Mouse (Mus musculus) testis, adult 2 months (tissue): ENCODE measurements around the gene Cadm2. TPM values are rescaled to one million over a fixed set of nuclear protein-coding genes. Genes with fewer than 3 reads are reported as not detected.

Source experiments
- H3K27ac ChIP-seq: fragments of 200-500 bp; 2 replicates; pipeline ENCODE4 v1.5.1; 2012; ENCODE audit warnings: low read depth, low read length; ENCODE audit not compliant: control insufficient read depth, insufficient read depth
- H3K27me3 ChIP-seq: fragments of 200-500 bp; 2 replicates; pipeline ENCODE4 v1.6.1; 2012; ENCODE audit warnings: mild to moderate bottlenecking, low read length, moderate library complexity; ENCODE audit not compliant: control insufficient read depth, insufficient read depth
- H3K36me3 ChIP-seq: fragments of 200-500 bp; 2 replicates; pipeline ENCODE4 v1.6.1; 2012; ENCODE audit warnings: mild to moderate bottlenecking, low read length; ENCODE audit not compliant: control insufficient read depth, insufficient read depth
- H3K4me1 ChIP-seq: fragments of 200-500 bp; 2 replicates; pipeline ENCODE4 v1.6.1; 2012; ENCODE audit warnings: low read length; ENCODE audit not compliant: control insufficient read depth, insufficient read depth
- H3K4me3 ChIP-seq: fragments of 200-500 bp; 2 replicates; pipeline ENCODE4 v1.5.1; 2012; ENCODE audit warnings: low read depth, mild to moderate bottlenecking, low read length, moderate library complexity, mixed read lengths; ENCODE audit not compliant: control insufficient read depth
- CTCF ChIP-seq: fragments of 200-500 bp; IDR thresholded peaks from 2 replicates; pipeline ENCODE4 v1.5.1; 2012; ENCODE audit warnings: low read depth, mild to moderate bottlenecking, inconsistent platforms, low read length, moderate library complexity; ENCODE audit not compliant: control insufficient read depth, insufficient read depth, insufficient replicate concordance
- POLR2A ChIP-seq: fragments of 200-500 bp; IDR thresholded peaks from 2 replicates; pipeline ENCODE4 v1.6.1; 2012; ENCODE audit warnings: low read depth, mild to moderate bottlenecking, inconsistent platforms, low read length, moderate library complexity; ENCODE audit not compliant: control insufficient read depth
- polyA plus RNA-seq: library from polyadenylated mRNA; depleted of rRNA; stranded (reverse); fragments of >200 nt; gene quantifications from 2 replicates; pipeline ENCODE4 v1.2.3, GENCODE M21; 2012

Gene Cadm2
- polyA plus RNA-seq, 1 experiment = 3.3 TPM

DNA sequence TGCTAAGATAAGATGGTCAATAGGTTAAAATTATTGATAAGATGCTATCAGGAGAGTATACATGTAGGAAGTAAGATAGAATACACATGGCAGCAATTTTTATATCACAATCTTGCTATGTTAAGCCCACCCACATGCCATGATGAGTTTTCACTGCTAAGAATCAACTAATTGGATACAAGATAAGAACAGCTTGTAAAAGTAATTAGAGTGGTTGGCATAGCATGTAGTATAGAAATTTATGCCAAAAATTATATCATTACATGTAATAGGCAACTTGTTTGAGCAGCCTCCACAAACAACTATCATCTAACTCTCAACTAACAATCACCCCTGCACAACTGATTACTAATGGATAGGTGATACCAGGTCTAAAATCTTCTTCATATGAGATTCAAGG lies 809.2 kb downstream of the Cadm2 start:
- Histone ChIP-seq H3K36me3 (no peaks in the 10 kb centered on the region), H3K4me1 (no peaks in the 10 kb centered on the region), H3K4me3 (no peak overlapping the region), H3K27ac (no peak overlapping the region), H3K27me3 (no peaks in the 10 kb centered on the region)
- TF ChIP-seq POLR2A (no peak), CTCF (no peak)

DNA sequence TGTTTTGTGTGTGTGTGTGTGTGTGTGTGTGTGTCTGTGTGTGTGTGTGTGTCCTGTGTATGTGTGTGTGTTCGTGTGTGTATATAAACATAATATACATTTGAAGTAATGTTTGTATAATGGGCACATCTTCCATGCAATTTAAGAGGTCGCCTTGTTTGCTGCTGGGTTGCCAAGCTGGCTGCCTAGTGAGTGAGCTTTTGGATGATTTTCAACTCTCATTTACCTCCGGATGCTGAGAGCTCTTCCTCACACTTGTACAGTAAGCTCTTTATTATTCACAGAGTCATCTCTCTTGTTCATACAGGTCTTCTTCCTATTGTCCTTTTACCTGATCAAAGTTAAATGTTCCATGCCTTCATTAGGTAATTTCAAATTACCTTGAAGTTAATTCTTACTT lies 822.5 kb downstream of the Cadm2 start:
- H3K36me3 ChIP-seq = no peaks in the 10 kb centered on the region
- H3K27ac ChIP-seq = no peak overlapping the region
- no peaks in the 10 kb centered on the region for H3K27me3 ChIP-seq
- no peaks in the 10 kb centered on the region for H3K4me1 ChIP-seq
- no peak for TF ChIP-seq POLR2A
- H3K4me3 ChIP-seq = no peak overlapping the region

DNA sequence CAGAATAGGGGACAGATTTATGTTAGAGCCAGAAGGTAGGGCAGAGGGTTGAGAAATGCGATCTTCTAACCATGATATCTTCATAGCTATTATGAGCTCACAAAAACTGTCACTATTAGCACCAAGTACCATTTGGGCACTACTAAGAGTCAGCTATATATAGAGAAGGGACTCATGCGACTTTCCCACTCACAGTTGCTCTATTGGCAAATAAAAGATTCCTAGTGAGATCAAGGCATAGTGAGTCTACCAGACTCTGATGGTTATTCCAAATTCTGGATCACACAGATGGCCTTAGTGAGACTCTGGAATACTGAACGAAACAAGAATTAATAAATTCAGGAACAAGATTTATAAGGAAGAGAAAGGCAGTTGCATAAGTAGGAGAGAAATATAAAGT lies 827.6 kb downstream of the Cadm2 start:
- Histone ChIP-seq H3K36me3 (no peaks in the 10 kb centered on the region), H3K27ac (no peak overlapping the region), H3K4me1 (no peaks in the 10 kb centered on the region), H3K4me3 (no peak overlapping the region), H3K27me3 (no peaks in the 10 kb centered on the region)
- TF ChIP-seq CTCF (no peak), POLR2A (no peak)

DNA sequence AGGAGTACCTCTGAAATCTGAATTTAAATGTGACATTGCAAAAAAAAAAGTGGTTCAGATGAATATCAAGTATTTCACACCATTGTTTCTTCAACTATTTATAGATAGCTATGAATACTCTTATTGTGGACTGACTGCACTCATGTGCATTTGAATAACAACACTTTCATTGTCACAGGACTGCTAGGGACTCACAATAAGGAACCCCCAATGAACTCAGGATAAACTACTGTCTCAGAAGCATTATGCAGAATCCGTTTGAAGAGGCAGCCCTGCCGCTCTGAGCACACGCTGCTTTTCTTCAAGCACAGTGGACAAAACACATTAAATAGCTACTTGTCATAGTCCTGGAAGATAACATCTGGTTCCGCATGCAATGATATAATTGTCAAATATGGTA lies 848.8 kb downstream of the Cadm2 start:
- Histone ChIP-seq H3K27me3 (no peaks in the 10 kb centered on the region), H3K27ac (no peak overlapping the region), H3K4me1 (no peaks in the 10 kb centered on the region), H3K36me3 (no peaks in the 10 kb centered on the region), H3K4me3 (no peak overlapping the region)
- TF ChIP-seq CTCF (no peak), POLR2A (no peak)

DNA sequence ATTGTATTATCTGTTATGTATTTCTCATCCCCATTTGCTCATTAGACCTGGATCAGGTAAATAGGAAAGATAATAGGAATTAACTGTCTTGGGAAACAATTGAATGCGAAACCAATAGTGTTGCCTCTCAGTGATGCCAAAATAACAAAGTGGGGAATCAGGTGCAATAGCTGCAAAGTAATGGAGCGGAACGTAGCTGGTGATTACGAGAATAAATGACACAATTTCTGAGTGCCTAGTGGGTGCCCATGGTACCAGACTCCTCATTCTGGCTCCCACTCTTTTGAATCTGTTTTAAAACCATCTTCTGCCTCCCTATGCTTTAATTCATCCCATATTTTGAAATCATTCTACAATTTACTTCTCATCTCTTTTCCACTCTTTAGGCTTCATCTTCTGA lies 851.2 kb downstream of the Cadm2 start:
- TF ChIP-seq CTCF = no peak
- no peak for TF ChIP-seq POLR2A
- no peaks in the 10 kb centered on the region for H3K36me3 ChIP-seq
- no peak overlapping the region for H3K4me3 ChIP-seq
- H3K4me1 ChIP-seq = no peaks in the 10 kb centered on the region
- H3K27ac ChIP-seq = no peak overlapping the region
- no peaks in the 10 kb centered on the region for H3K27me3 ChIP-seq

DNA sequence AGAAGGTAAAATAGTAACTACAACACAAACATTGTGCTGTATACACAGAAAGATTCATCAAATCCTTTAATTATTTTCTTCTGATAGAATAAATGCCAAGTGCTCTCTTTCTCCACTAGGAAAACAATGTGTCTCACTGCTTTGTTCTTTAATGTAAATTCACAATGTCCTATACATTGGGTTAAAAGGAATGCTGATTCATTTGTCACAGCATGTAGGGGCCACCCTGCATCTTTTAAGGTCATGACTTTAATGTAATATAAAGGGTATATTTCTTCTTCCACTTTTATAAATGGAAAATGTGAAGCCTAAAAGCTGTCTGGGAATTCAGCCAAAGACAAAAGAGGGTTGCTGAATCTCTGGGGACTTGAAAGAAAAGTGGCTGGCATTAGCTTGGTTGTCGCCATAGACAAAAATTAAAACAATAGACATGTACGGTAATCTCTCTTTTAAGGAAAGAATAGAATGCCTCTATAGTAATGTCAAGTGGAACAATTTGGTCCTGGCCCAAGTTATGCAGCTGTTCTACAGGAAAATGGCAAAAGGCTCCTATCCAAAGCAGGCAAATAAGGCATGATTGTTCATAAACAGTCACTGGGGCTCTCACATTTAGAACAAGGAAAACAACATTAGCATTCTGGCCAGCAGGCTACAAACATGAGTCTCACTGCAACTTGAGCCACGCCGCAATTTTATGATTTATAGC lies 851.9 kb downstream of the Cadm2 start:
- Histone ChIP-seq H3K4me3 (no peak overlapping the region), H3K36me3 (no peaks in the 10 kb centered on the region), H3K27ac (no peak overlapping the region), H3K27me3 (no peaks in the 10 kb centered on the region), H3K4me1 (no peaks in the 10 kb centered on the region)
- TF ChIP-seq CTCF = no peak
- no peak for TF ChIP-seq POLR2A

DNA sequence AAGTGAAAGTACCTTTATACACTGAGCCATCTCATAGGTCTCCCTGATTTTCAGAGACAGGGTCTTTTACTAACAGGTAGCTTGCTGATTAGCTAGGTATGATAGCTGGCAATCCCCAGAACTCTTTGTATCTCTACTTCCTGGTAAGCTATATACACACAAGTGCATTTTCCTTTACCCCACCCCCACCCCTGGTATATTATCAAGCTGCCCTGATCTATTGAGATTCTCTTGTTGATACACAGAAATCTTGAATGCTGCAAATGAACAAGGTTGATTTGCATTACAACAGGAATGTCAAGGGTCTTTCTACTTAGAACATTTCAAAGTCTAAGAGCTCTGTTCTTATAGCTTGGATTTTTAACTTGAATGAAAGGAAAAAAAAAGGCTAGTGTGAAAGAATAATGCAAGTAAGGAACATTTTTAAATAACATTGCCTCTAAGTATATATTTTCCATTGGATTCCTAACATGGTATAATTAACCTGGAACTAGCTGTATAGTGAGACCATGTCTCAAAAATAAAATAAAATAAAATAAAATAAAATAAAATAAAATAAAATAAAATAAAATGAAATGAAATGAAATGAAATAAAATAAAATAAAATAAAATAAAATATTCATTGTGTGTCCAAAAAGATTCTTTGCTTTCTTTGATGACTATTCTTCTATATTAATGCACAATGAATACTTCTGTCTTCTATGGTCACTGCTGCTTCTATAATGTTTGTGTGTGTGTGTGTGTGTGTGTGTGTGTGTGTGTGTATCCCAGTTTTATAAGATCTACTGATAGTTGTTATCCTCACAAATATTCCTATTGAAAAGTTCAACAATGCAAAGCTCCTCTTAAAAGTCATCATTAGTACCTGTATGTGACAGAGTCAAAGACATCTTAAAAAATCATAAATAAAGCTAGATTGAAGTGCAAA lies 858.9 kb downstream of the Cadm2 start:
- TF ChIP-seq CTCF = no peak
- TF ChIP-seq POLR2A = no peak
- Histone ChIP-seq H3K4me1 (no peaks in the 10 kb centered on the region), H3K27ac (no peak overlapping the region), H3K36me3 (no peaks in the 10 kb centered on the region), H3K4me3 (no peak overlapping the region), H3K27me3 (no peaks in the 10 kb centered on the region)

DNA sequence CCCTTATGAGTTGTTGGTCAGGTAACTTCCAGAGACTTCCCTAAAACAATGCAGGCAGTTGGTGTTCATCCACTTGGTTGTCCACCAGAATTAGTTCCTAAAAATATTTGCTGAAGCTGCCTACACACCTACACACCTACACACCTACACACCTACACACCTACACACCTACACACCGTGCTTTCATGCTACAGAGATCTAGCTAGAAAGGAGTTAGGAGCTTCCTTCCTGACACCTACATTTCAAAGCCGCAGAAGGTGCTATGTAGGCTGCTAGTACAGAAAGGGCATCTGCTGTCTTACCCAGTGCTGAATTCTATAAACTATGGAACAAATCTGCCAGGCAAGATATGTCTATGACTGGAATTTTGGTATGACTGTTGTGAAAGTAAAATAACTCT lies 872.2 kb downstream of the Cadm2 start:
- Histone ChIP-seq H3K4me1 (no peaks in the 10 kb centered on the region), H3K4me3 (no peak overlapping the region), H3K36me3 (no peaks in the 10 kb centered on the region), H3K27me3 (no peaks in the 10 kb centered on the region), H3K27ac (no peak overlapping the region)
- TF ChIP-seq CTCF (no peak), POLR2A (no peak)
